Mouse (Mus musculus) forebrain, embryonic 16.5 days (tissue): Measurements from ENCODE around the gene Zscan26. TPM values are rescaled to one million over a fixed set of nuclear protein-coding genes. Genes with fewer than 3 reads are reported as not detected.
A peak's percentile ranks its signal among the peaks of the same experiment; 100 is the strongest.

Experiments
- ATAC-seq: fragments of 200-750 bp; cut with Nextera tagmentation; 2 replicates; pipeline ENCODE4 v1.8.0; 2017; ENCODE audit warnings: mild to moderate bottlenecking, moderate library complexity
- H3K27ac ChIP-seq: fragments of 300-500 bp; sonication (generic); 2 replicates; pipeline ENCODE4 v1.5.1; 2014; ENCODE audit warnings: low read length, control low read depth
- H3K27me3 ChIP-seq: fragments of 300-500 bp; sonication (generic); replicated peaks from 2 replicates; pipeline ENCODE4 v1.6.1; 2014; ENCODE audit warnings: low read length; ENCODE audit not compliant: control insufficient read depth, insufficient read depth
- H3K36me3 ChIP-seq: fragments of 300-500 bp; sonication (generic); 2 replicates; pipeline ENCODE4 v1.6.1; 2014; ENCODE audit not compliant: control insufficient read depth, insufficient read depth
- H3K4me1 ChIP-seq: fragments of 300-500 bp; sonication (generic); replicated peaks from 2 replicates; pipeline ENCODE4 v1.6.1; 2014; ENCODE audit warnings: low read length; ENCODE audit not compliant: control insufficient read depth, insufficient read depth
- H3K4me2 ChIP-seq: fragments of 300-500 bp; sonication (generic); 2 replicates; pipeline ENCODE4 v1.6.1; 2014; ENCODE audit warnings: mild to moderate bottlenecking, low read length, control low read depth
- H3K4me3 ChIP-seq: fragments of 300-500 bp; sonication (generic); replicated peaks from 2 replicates; pipeline ENCODE4 v1.5.1; 2014; ENCODE audit warnings: mild to moderate bottlenecking, low read length, control low read depth
- H3K9ac ChIP-seq: fragments of 300-500 bp; sonication (generic); replicated peaks from 2 replicates; pipeline ENCODE4 v1.6.1; 2014; ENCODE audit warnings: low read depth, low read length, control low read depth
- H3K9me3 ChIP-seq: fragments of 300-500 bp; sonication (generic); 2 replicates; pipeline ENCODE4 v1.6.1; 2016; ENCODE audit warnings: low read length; ENCODE audit not compliant: control insufficient read depth
- WGBS: fragments of 180-500 bp; shearing (Covaris S2); extraction: QIAGEN DNeasy Blood & Tissue Kit; methylation state at CpG from one replicate; pipeline ENCODE4 v1.1.7; 2014; 5-methylcytosine and 5-hydroxymethylcytosine counted together
- polyA plus RNA-seq: library from polyadenylated mRNA; unstranded; fragments of >200 nt; fragmentation: Nextera tagmentation; extraction: Ambion mirVana; gene quantifications from 2 replicates; pipeline ENCODE4 v1.2.1, GENCODE M21; 2015

The Zscan26 gene
- polyA plus RNA-seq, 1 experiment from 2014 or later, result 22.1 TPM

- peak within 1 kb of the TSS; percentile 68 for H3K4me3 ChIP-seq
- H3K4me2 ChIP-seq, result peak within 1 kb of the TSS; percentile 96
- ATAC-seq, result peak; percentile 91
- WGBS, result under 1% methylated on average over 32 of the region's 32 CpGs
- peaks cover 15% of the 10 kb centered on the region; the same call in 1 of the 2 replicates for H3K36me3 ChIP-seq
- H3K27ac ChIP-seq, result peak within 1 kb of the TSS; percentile 66
- H3K9ac ChIP-seq, result peak within 1 kb of the TSS; percentile 77
- no peaks in the 10 kb centered on the region for H3K27me3 ChIP-seq
- no peaks in the 10 kb centered on the region for H3K9me3 ChIP-seq
- H3K4me1 ChIP-seq, result peaks cover 9% of the 10 kb centered on the region
These were observed 12.9 kb downstream of the Zscan26 start, which contains the start of gene Pgbd1 for GRCm38 (mm10) chr13:21440503-21441206. Gene Pgbd1, minus strand, starts transcription at chr13:21441058.

GRCm38 (mm10) chr13:21435476-21435875 is 18.1 kb downstream of the Zscan26 start:
- Histone ChIP-seq H3K4me3 (no peak overlapping the region), H3K27me3 (no peaks in the 10 kb centered on the region), H3K36me3 (no peaks in the 10 kb centered on the region), H3K27ac (no peak overlapping the region), H3K4me1 (peaks cover 5% of the 10 kb centered on the region), H3K9me3 (no peaks in the 10 kb centered on the region), H3K9ac (no peak overlapping the region), H3K4me2 (no peak overlapping the region)
- 91% methylated on average over 4 of the region's 4 CpGs for WGBS
- no peak for ATAC-seq

- H3K9ac ChIP-seq, result no peak overlapping the region
- no peaks in the 10 kb centered on the region for H3K36me3 ChIP-seq
- H3K27me3 ChIP-seq, result no peaks in the 10 kb centered on the region
- H3K4me1 ChIP-seq, result no peaks in the 10 kb centered on the region
- H3K9me3 ChIP-seq, result no peaks in the 10 kb centered on the region
- H3K4me3 ChIP-seq, result no peak overlapping the region
- H3K4me2 ChIP-seq, result no peak overlapping the region
- ATAC-seq, result no peak
- 94% methylated on average over 1 of the region's 1 CpGs for WGBS
- H3K27ac ChIP-seq, result no peak overlapping the region
These were observed 25.9 kb downstream of the Zscan26 start for GRCm38 (mm10) chr13:21427631-21428030.

- Histone ChIP-seq H3K36me3 (no peaks in the 10 kb centered on the region), H3K9me3 (no peaks in the 10 kb centered on the region), H3K4me2 (no peak overlapping the region), H3K4me1 (no peaks in the 10 kb centered on the region), H3K4me3 (no peak overlapping the region), H3K27ac (no peak overlapping the region), H3K27me3 (no peaks in the 10 kb centered on the region), H3K9ac (no peak overlapping the region)
- WGBS, result 63% methylated on average over 5 of the region's 5 CpGs
- ATAC-seq, result no peak
These were observed 30.2 kb downstream of the Zscan26 start for GRCm38 (mm10) chr13:21423301-21423700.

- ATAC-seq, result no peak
- no peaks in the 10 kb centered on the region for H3K27me3 ChIP-seq
- H3K36me3 ChIP-seq, result no peaks in the 10 kb centered on the region
- H3K9me3 ChIP-seq, result no peaks in the 10 kb centered on the region
- H3K9ac ChIP-seq, result no peak overlapping the region
- no peak overlapping the region for H3K4me3 ChIP-seq
- no peak overlapping the region for H3K27ac ChIP-seq
- WGBS, result 77% methylated on average over 6 of the region's 6 CpGs
- no peak overlapping the region for H3K4me2 ChIP-seq
- no peaks in the 10 kb centered on the region for H3K4me1 ChIP-seq
These were observed 34.7 kb downstream of the Zscan26 start for GRCm38 (mm10) chr13:21418865-21419264.

GRCm38 (mm10) chr13:21417298-21418010 is 36.1 kb downstream of the Zscan26 start:
- no peak for ATAC-seq
- no peaks in the 10 kb centered on the region for H3K27me3 ChIP-seq
- H3K4me2 ChIP-seq, result no peak overlapping the region
- no peak overlapping the region for H3K27ac ChIP-seq
- WGBS, result 86% methylated on average over 6 of the region's 6 CpGs
- H3K36me3 ChIP-seq, result no peaks in the 10 kb centered on the region
- no peak overlapping the region for H3K9ac ChIP-seq
- no peaks in the 10 kb centered on the region for H3K4me1 ChIP-seq
- no peak overlapping the region for H3K4me3 ChIP-seq
- no peaks in the 10 kb centered on the region for H3K9me3 ChIP-seq

GRCm38 (mm10) chr13:21415750-21416149 is 37.8 kb downstream of the Zscan26 start:
- H3K27me3 ChIP-seq, result no peaks in the 10 kb centered on the region
- no peak overlapping the region for H3K9ac ChIP-seq
- no peaks in the 10 kb centered on the region for H3K9me3 ChIP-seq
- no peaks in the 10 kb centered on the region for H3K36me3 ChIP-seq
- H3K27ac ChIP-seq, result no peak overlapping the region
- H3K4me3 ChIP-seq, result no peak overlapping the region
- no peak overlapping the region for H3K4me2 ChIP-seq
- 92% methylated on average over 2 of the region's 2 CpGs for WGBS
- ATAC-seq, result no peak
- no peaks in the 10 kb centered on the region for H3K4me1 ChIP-seq

GRCm38 (mm10) chr13:21415266-21415665 is 38.3 kb downstream of the Zscan26 start:
- no peaks in the 10 kb centered on the region for H3K4me1 ChIP-seq
- 81% methylated on average over 4 of the region's 4 CpGs for WGBS
- H3K4me3 ChIP-seq, result no peak overlapping the region
- no peaks in the 10 kb centered on the region for H3K27me3 ChIP-seq
- no peak overlapping the region for H3K27ac ChIP-seq
- no peak for ATAC-seq
- H3K36me3 ChIP-seq, result no peaks in the 10 kb centered on the region
- no peak overlapping the region for H3K4me2 ChIP-seq
- H3K9ac ChIP-seq, result no peak overlapping the region
- H3K9me3 ChIP-seq, result no peaks in the 10 kb centered on the region

GRCm38 (mm10) chr13:21414231-21415212 is 39.0 kb downstream of the Zscan26 start:
- Histone ChIP-seq H3K9ac (no peak overlapping the region), H3K4me1 (no peaks in the 10 kb centered on the region), H3K4me2 (no peak overlapping the region), H3K9me3 (no peaks in the 10 kb centered on the region), H3K4me3 (no peak overlapping the region), H3K27ac (no peak overlapping the region), H3K27me3 (no peaks in the 10 kb centered on the region), H3K36me3 (no peaks in the 10 kb centered on the region)
- ATAC-seq, result no peak
- WGBS, result 70% methylated on average over 14 of the region's 15 CpGs
